In the genomic region with DNA sequence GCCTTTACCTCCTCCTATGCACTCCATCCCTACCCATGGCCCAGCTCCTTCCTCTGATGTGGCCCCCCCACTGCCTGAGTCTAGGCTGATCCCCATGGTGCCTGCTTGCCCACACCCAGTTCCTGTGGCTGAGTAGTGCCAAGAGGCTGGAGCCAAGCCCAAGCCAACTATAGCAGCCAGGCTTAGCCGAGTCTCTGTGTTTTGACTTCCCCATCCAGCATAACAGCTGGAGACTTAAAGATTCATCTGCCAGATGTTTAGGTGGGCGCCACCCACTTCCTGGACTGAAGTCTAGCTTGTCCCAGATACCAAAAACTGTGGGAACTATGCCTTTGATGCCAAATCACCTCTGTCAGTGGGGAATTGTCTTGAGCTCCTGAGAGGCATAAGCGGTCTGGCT, we compare ENCODE assay signal across 11 mouse cellular contexts. TPM values are rescaled to one million over a fixed set of nuclear protein-coding genes. Genes with fewer than 3 reads are reported as not detected.
DNase-seq lines count a peak whose midpoint lies in the region; ATAC-seq and TF ChIP-seq lines count a peak whose summit lies in the region.
"Had no signal": no experiment of that assay in that cellular context is flagged by ENCODE, and none has a peak within 500 bp of the region (broad histone marks: within the 10 kb centered on the region; RNA-seq: fewer than 3 reads in every experiment).

No protein-coding gene starts in this region.

- H3K9ac ChIP-seq in heart, embryonic 11.5 days (ENCODE audit: low read depth, low read length), result no peak overlapping the region
- no peak overlapping the region for H3K9ac ChIP-seq in forebrain, embryonic 13.5 days
- H3K9ac ChIP-seq: forebrain, embryonic 12.5 days had no signal

- no peak overlapping the region for H3K4me2 ChIP-seq in heart, embryonic 11.5 days
- H3K4me2 ChIP-seq in forebrain, embryonic 13.5 days, result no peak overlapping the region
- H3K4me2 ChIP-seq: forebrain, embryonic 12.5 days had no signal

- intact Hi-C loops in gastrocnemius, adult 2 months (cut with DNase I), result loop anchor here (5.0 kb wide), 1 partner anchor 33 kb away; a partner anchor contains a TSS
- intact Hi-C loops in left cerebral cortex, postnatal 36 days (cut with DNase I), result no loop called here

- no peaks in the 10 kb centered on the region for H3K9me3 ChIP-seq in heart, embryonic 11.5 days (replicated peaks; ENCODE audit: control insufficient read depth, low read length)
- no peaks in the 10 kb centered on the region for H3K9me3 ChIP-seq in forebrain, embryonic 13.5 days (replicated peaks)
- H3K9me3 ChIP-seq: forebrain, embryonic 12.5 days had no signal

- no peak for TF ChIP-seq CTCF in gastrocnemius, adult 2 months (IDR thresholded peaks at IDR 0.05)

- H3K4me1 ChIP-seq in heart, embryonic 11.5 days (ENCODE audit: control insufficient read depth, insufficient read depth, low read length), result peaks cover 14% of the 10 kb centered on the region
- H3K4me1 ChIP-seq in forebrain, embryonic 13.5 days, result peaks cover 12% of the 10 kb centered on the region

- H3K27ac ChIP-seq in heart, embryonic 11.5 days (ENCODE audit: low read depth, low read length), result no peak overlapping the region
- peak overlapping the region; percentile 64 for H3K27ac ChIP-seq in gastrocnemius, adult 2 months
- H3K27ac ChIP-seq in forebrain, embryonic 13.5 days, result no peak overlapping the region
- H3K27ac ChIP-seq: forebrain, embryonic 12.5 days had no signal

- WGBS in heart, embryonic 11.5 days (ENCODE audit: insufficient replicate concordance), result 55% methylated on average over 3 of the region's 3 CpGs
- WGBS in forebrain, embryonic 13.5 days, result 79% methylated on average over 3 of the region's 3 CpGs

- H3K27me3 ChIP-seq in heart, embryonic 11.5 days (ENCODE audit: control insufficient read depth, insufficient read depth, low read length), result no peaks in the 10 kb centered on the region; the same call in 1 of the 2 replicates
- H3K27me3 ChIP-seq in forebrain, embryonic 13.5 days, result 0 out of 2 replicates have a peak, but pooled peaks cover 4% of the 10 kb centered on the region
- H3K27me3 ChIP-seq: forebrain, embryonic 12.5 days had no signal

- peak; percentile 47 to 82 for DNase-seq in heart, adult 18-20 months
- peak; percentile 69 for DNase-seq in 3T3-L1 (ENCODE audit: low read depth, low spot score)
- peak; percentile 75 for DNase-seq in gastrocnemius, adult 2 months
- peak; percentile 31 to 35 for DNase-seq in left cerebral cortex, postnatal 36 days (ENCODE audit: low spot score in 2 of 2)
- no peak for DNase-seq in spleen, adult 18-20 months
- DNase-seq in cerebellum, adult 8-10 months, result no peak
- DNase-seq: cerebellum, adult 11-12 months had no signal

- no peak overlapping the region for H3K4me3 ChIP-seq in heart, embryonic 11.5 days (ENCODE audit: low read depth, low read length)
- no peak overlapping the region for H3K4me3 ChIP-seq in gastrocnemius, adult 2 months
- no peak overlapping the region for H3K4me3 ChIP-seq in forebrain, embryonic 13.5 days
- H3K4me3 ChIP-seq: forebrain, embryonic 12.5 days had no signal

- no peak for ATAC-seq in heart, embryonic 11.5 days (replicated peaks; ENCODE audit: insufficient number of reproducible peaks, low FRiP score, low TSS enrichment)
- no peak for ATAC-seq in forebrain, embryonic 13.5 days
- ATAC-seq: inflammation-experienced regulatory T-cells, adult 6 months had no signal

- peaks cover 1% of the 10 kb centered on the region; the same call in 1 of the 2 replicates for H3K36me3 ChIP-seq in heart, embryonic 11.5 days (ENCODE audit: control insufficient read depth, insufficient read depth, low read length)
- peaks cover 5% of the 10 kb centered on the region; the same call in 1 of the 2 replicates for H3K36me3 ChIP-seq in forebrain, embryonic 13.5 days (ENCODE audit: poor library complexity, severe bottlenecking)

RNA-seq across cellular contexts. Expression of a gene that starts 34.2 kb away (rescaled TPM):
- 1 to 10 TPM; 6.1 to 6.4 TPM for total RNA-seq in heart, adult 18-20 months (2021)
- 6.5 and 6.9 TPM in 2 replicates for polyA plus RNA-seq in heart, embryonic 11.5 days (2014; fragmentation: Nextera tagmentation; extraction: Ambion mirVana)
- total RNA-seq in gastrocnemius, adult 2 months (2021), result 1 to 10 TPM; 4.0 to 4.4 TPM
- total RNA-seq in left cerebral cortex, postnatal 36 days (2021), result 1 to 10 TPM; 5.0 to 9.0 TPM
- polyA plus RNA-seq in forebrain, embryonic 13.5 days (2015; fragmentation: Nextera tagmentation; extraction: Ambion mirVana), result 14.5 and 14.8 TPM in 2 replicates

RNA-seq across cellular contexts. Expression of a gene that starts 34.4 kb away (rescaled TPM):
- total RNA-seq in heart, adult 18-20 months (2021), result 1 to 10 TPM; 3.9 to 4.1 TPM
- polyA plus RNA-seq in heart, embryonic 11.5 days (2014; fragmentation: Nextera tagmentation; extraction: Ambion mirVana), result 0.87 and 1.6 TPM in 2 replicates
- total RNA-seq in gastrocnemius, adult 2 months (2021), result 1 to 10 TPM; 3.2 to 4.1 TPM
- 1 to 10 TPM; 5.0 to 7.5 TPM for total RNA-seq in left cerebral cortex, postnatal 36 days (2021)
- polyA plus RNA-seq in forebrain, embryonic 13.5 days (2015; fragmentation: Nextera tagmentation; extraction: Ambion mirVana), result 3.6 TPM in 2 replicates

RNA-seq across cellular contexts. Expression of a gene that starts 37.6 kb away (rescaled TPM):
- total RNA-seq in heart, adult 18-20 months (2021), result 100 to 1,000 TPM; 123 to 141 TPM
- polyA plus RNA-seq in heart, embryonic 11.5 days (2014; fragmentation: Nextera tagmentation; extraction: Ambion mirVana), result 90.1 and 96.5 TPM in 2 replicates
- 10 to 100 TPM; 35.4 to 43.5 TPM for total RNA-seq in gastrocnemius, adult 2 months (2021)
- 100 to 1,000 TPM in 1 of 2 experiments, 10 to 100 TPM in 1; 89.1 to 100 TPM for total RNA-seq in left cerebral cortex, postnatal 36 days (2021)
- 64.0 and 70.1 TPM in 2 replicates for polyA plus RNA-seq in forebrain, embryonic 13.5 days (2015; fragmentation: Nextera tagmentation; extraction: Ambion mirVana)

RNA-seq across cellular contexts. Expression of a gene that starts 38.1 kb away (rescaled TPM):
- 10 to 100 TPM; 42.9 to 44.4 TPM for total RNA-seq in heart, adult 18-20 months (2021)
- 32.6 and 32.8 TPM in 2 replicates for polyA plus RNA-seq in heart, embryonic 11.5 days (2014; fragmentation: Nextera tagmentation; extraction: Ambion mirVana)
- 10 to 100 TPM; 18.9 to 21.4 TPM for total RNA-seq in gastrocnemius, adult 2 months (2021)
- total RNA-seq in left cerebral cortex, postnatal 36 days (2021), result 10 to 100 TPM; 21.7 TPM
- 23.4 and 25.1 TPM in 2 replicates for polyA plus RNA-seq in forebrain, embryonic 13.5 days (2015; fragmentation: Nextera tagmentation; extraction: Ambion mirVana)

Comparison
In these comparisons a context has a peak if more than half of its experiments do, and no peak if none do; other contexts are left out.
1. DNase-seq: peak in heart, adult 18-20 months (2 of 2), 3T3-L1 (single experiment), gastrocnemius, adult 2 months (single experiment) and left cerebral cortex, postnatal 36 days (2 of 2); none in spleen, adult 18-20 months (0 of 2) and cerebellum, adult 8-10 months (single experiment).